Mouse (Mus musculus) ovary, postnatal 14 days (tissue): ENCODE measurements around the gene Cdk4.

Source experiments
- DNase-seq: peaks from one replicate; pipeline ENCODE4 v3.0.0; 2022; ENCODE audit warnings: low spot score

Cdk4 gene

DNA sequence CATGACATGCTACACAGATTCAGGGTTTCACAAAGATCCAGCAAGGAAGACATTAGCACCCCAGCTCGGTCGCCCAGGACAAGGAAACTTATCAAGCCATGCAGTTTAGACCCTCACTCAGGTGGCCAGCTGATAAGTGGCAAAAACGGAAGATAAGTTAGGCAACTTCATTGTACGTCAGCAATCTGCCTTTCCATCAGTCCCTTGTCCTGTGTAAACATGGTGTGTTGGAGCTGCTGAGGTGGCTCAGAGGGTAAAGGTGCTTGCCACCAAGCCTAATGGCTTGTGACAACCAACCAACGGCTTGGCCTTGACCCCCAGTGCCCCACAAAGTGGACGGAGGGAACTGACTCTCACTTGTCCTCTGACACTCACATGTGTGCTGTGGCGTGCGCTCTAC lies 37.1 kb downstream of the Cdk4 start:
- no peak for DNase-seq

DNA sequence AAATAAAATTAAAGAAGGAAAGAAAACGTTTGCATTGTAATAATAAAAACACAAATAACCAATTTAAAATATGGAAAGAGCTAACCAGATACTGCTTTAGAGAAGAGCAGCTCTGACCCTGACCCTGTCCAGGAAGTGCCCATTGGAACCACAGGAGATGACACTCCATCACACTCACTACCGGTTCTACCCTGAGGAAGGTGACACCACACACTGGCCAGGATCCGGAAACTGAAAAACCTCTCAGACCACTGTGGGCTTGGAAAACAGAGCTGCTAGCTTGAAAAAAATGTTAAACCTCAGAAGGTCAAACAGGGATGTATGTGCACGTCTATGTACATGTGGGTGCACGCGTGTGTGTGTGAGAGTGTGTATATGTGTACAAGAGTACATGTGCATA lies 37.8 kb downstream of the Cdk4 start:
- no peak for DNase-seq

- no peak for DNase-seq
Observed at GRCm38 (mm10) chr10:127103631-127104030, 40.3 kb downstream of the Cdk4 start.

GRCm38 (mm10) chr10:127107563-127108261 lies 44.4 kb downstream of the Cdk4 start:
- no peak for DNase-seq

GRCm38 (mm10) chr10:127108262-127108583 lies 44.9 kb downstream of the Cdk4 start:
- no peak for DNase-seq

GRCm38 (mm10) chr10:127111001-127111887 lies 47.9 kb downstream of the Cdk4 start:
- no peak for DNase-seq

DNA sequence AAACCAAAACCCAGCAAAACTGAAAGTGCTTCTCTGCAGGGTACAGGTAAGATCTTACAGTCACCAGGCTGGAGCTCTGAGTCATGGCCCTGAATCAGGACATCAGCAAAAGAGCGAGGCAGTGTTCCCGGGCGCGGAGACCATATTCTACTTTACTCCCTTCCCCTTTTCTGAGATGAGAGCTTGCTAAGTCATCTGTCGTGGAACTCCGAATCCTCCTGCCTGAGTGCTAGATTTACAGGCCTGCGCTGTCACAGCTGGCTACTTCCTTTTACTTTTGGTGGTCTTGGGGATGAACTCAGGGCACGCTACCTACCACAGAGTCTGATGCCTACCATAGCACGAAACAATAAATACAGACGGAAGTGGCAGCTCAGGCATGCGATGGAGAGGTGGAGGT lies 51.1 kb downstream of the Cdk4 start:
- DNase-seq: no peak

DNA sequence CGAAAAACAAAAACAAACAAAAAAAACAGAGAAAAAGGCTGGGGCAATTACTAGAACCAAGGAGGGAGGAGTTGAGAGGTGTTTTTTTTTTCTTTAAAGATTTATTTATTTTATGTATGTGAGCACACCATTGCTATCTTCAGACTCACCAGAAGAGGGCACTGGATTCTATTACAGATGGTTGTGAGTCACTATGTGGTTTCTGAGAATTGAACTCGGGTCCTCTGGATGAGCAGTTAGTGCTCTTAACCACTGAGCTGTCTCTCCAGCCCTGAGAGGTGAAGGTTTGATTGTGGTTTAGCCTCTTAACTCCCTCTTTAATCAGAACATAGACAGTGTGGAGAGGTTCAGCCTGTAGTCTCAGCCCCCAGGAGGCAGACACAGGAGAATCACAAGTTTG lies 51.7 kb downstream of the Cdk4 start:
- DNase-seq: no peak
